Mouse (Mus musculus) lung, embryonic 14.5 days (tissue): ENCODE results near the gene Golga1. TPM values are rescaled to one million over a fixed set of nuclear protein-coding genes. Genes with fewer than 3 reads are reported as not detected.
A peak's percentile ranks its signal among the peaks of the same experiment; 100 is the strongest.

Experiments
- ATAC-seq: fragments of 200-750 bp; cut with Nextera tagmentation; 2 replicates; pipeline ENCODE4 v1.8.0; 2017; ENCODE audit warnings: mild to moderate bottlenecking, moderate TSS enrichment, moderate library complexity; ENCODE audit not compliant: insufficient read depth
- DNase-seq: peaks from one replicate; pipeline ENCODE4 v3.0.0-alpha.2; 2015
- H3K27ac ChIP-seq: fragments of 300-500 bp; sonication (generic); 2 replicates; pipeline ENCODE4 v1.5.1; 2014; ENCODE audit warnings: low read depth, mild to moderate bottlenecking, moderate library complexity
- H3K27me3 ChIP-seq: fragments of 300-500 bp; sonication (generic); 2 replicates; pipeline ENCODE4 v1.6.1; 2014; ENCODE audit warnings: low read length, control low read depth; ENCODE audit not compliant: insufficient read depth
- H3K36me3 ChIP-seq: fragments of 300-500 bp; sonication (generic); 2 replicates; pipeline ENCODE4 v1.6.1; 2014; ENCODE audit warnings: control low read depth; ENCODE audit not compliant: insufficient read depth
- H3K4me1 ChIP-seq: fragments of 300-500 bp; sonication (generic); 2 replicates; pipeline ENCODE4 v1.6.1; 2014; ENCODE audit warnings: antibody characterized with exemption, control low read depth; ENCODE audit not compliant: insufficient read depth
- H3K4me2 ChIP-seq: fragments of 300-500 bp; sonication (generic); 2 replicates; pipeline ENCODE4 v1.6.1; 2014; ENCODE audit warnings: mild to moderate bottlenecking
- H3K4me3 ChIP-seq: fragments of 300-500 bp; sonication (generic); 2 replicates; pipeline ENCODE4 v1.5.1; 2014; ENCODE audit warnings: low read depth, low read length
- H3K9ac ChIP-seq: fragments of 300-500 bp; sonication (generic); 2 replicates; pipeline ENCODE4 v1.6.1; 2014
- H3K9me3 ChIP-seq: fragments of 300-500 bp; sonication (generic); 2 replicates; pipeline ENCODE4 v1.6.1; 2016; ENCODE audit warnings: low read depth, low read length, control low read depth
- CTCF ChIP-seq: IDR thresholded peaks from 2 replicates; pipeline ENCODE4 v1.5.1; 2016; ENCODE audit warnings: antibody characterized with exemption, low read depth
- WGBS: fragments of 180-500 bp; shearing (Covaris S2); extraction: QIAGEN DNeasy Blood & Tissue Kit; methylation state at CpG from one replicate; pipeline ENCODE4 v1.1.7; 2014; 5-methylcytosine and 5-hydroxymethylcytosine counted together
- polyA plus RNA-seq: library from polyadenylated mRNA; unstranded; fragments of >200 nt; fragmentation: Nextera tagmentation; extraction: Ambion mirVana; gene quantifications from 2 replicates; pipeline ENCODE4 v1.2.1, GENCODE M21; 2014

The Golga1 gene
- polyA plus RNA-seq, 1 experiment from 2014 or later: 27.2 TPM

DNA sequence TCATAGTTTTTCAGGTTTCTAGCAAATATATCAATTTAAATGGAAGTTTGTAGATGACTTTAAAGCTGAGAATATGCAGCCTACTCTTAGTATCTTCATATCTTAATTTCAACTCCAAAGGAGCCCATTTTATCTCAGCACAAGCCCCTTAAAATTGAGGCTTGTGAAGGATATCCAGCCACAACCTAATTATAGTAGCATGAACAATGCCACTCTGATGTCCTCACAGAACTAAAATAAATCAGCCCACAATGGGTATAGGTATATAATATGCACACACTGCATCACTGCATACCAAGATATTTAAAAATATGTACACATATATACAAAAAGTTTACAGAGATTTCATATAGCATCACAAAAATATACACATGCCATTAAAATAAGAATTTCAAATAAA is 5.3 kb upstream of the Golga1 start:
- Histone ChIP-seq H3K27ac (no peak overlapping the region), H3K36me3 (no peaks in the 10 kb centered on the region), H3K4me2 (no peak overlapping the region), H3K9ac (no peak overlapping the region), H3K4me3 (no peak overlapping the region), H3K27me3 (no peaks in the 10 kb centered on the region), H3K9me3 (no peaks in the 10 kb centered on the region), H3K4me1 (no peaks in the 10 kb centered on the region)
- DNase-seq (no peak), ATAC-seq (no peak)
- TF ChIP-seq CTCF: no peak

DNA sequence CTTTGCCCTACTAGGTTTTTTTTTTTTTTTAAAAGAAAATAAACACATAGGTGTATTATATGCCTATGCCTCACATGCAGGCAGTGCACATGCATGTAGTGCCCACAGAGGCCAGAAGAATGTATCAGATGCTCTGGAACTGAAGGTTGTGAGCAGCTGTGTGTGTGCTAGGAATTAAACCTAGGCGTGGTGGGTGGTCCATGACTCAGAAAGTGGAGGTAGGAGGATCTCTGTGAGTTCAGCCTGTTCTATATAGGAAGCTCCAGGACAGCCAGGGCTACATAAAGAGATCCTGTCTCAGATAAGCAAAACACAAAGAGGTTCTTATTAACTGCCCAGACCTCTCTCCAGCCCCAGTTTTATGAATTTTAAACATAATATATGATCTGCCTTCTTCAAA is 3.8 kb upstream of the Golga1 start:
- no peak for TF ChIP-seq CTCF
- Histone ChIP-seq H3K27ac (no peak overlapping the region), H3K9ac (no peak overlapping the region), H3K27me3 (no peaks in the 10 kb centered on the region), H3K4me3 (no peak overlapping the region), H3K4me1 (no peaks in the 10 kb centered on the region), H3K36me3 (no peaks in the 10 kb centered on the region), H3K9me3 (no peaks in the 10 kb centered on the region), H3K4me2 (no peak overlapping the region)
- no peak for ATAC-seq
- no peak for DNase-seq
- WGBS: 77% methylated on average over 1 of the region's 1 CpGs

DNA sequence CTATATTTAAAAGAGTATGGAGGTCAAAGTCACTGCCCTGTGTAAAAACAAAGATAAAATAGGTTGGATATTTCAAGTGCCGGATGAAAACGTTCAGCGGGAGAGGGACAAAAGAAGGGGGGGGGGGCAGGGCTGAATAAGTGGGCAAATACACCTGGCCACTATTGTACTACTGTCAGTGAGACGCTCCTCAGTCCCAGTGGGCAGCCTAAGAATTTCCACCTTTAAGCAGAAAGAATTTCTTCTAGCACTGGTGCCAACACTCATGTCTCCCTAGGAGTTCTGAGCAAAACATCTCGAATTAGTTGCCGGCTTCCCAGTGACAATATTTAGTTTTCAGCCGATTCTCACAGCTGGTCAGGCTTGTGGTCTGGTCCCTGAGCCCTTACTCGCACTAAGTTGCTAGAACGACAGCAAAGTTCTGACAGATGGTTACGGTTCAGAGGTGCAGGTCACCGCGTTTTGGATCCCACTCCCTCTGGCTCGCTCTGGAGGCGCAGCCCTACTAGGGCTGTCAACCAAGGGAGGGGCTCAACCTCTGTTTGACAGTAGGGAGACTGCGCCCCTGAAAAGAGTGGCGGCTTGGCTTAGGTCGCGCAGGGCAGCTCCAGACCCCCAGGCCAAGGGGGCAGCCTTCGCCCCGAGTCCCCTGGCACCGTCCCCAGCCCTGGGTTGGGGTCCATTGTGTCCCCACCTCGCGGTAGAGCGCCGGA is 498 bp downstream of the Golga1 start:
- H3K36me3 ChIP-seq: peaks cover 24% of the 10 kb centered on the region; the same call in 1 of the 2 replicates
- WGBS: 1% methylated on average over 25 of the region's 25 CpGs
- no peaks in the 10 kb centered on the region for H3K9me3 ChIP-seq
- H3K4me2 ChIP-seq: peak overlapping the region; percentile 83
- TF ChIP-seq CTCF: no peak; the same call in 1 of the 2 replicates
- peak overlapping the region; percentile 92 for H3K9ac ChIP-seq
- H3K4me1 ChIP-seq: no peaks in the 10 kb centered on the region
- no peaks in the 10 kb centered on the region for H3K27me3 ChIP-seq
- peak overlapping the region; percentile 90 for H3K4me3 ChIP-seq
- H3K27ac ChIP-seq: peak overlapping the region; percentile 93
- DNase-seq: peak; percentile 27
- ATAC-seq: peak; percentile 86

DNA sequence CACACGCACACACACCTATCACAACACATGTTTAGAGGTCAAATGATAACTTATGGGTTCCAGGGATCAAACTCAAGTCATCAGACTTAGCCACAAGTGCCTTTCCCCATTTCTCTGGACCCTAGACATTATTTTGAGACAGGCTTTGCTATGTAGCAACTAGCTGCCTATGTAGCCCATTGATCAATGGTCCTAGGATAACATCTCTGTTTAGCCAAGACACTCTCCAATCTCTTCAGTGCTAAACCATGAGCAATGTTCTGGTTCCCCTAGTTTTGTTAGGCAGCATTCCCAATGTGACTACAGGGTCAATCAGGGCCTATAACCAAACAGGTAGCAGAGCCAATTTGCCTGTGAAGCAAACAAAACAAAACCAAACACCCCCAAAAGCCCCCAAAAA is 16.8 kb downstream of the Golga1 start:
- Histone ChIP-seq H3K4me1 (no peaks in the 10 kb centered on the region), H3K4me3 (no peak overlapping the region), H3K9ac (no peak overlapping the region), H3K27me3 (no peaks in the 10 kb centered on the region), H3K4me2 (no peak overlapping the region), H3K27ac (no peak overlapping the region), H3K36me3 (peaks cover 67% of the 10 kb centered on the region), H3K9me3 (no peaks in the 10 kb centered on the region)
- 93% methylated on average over 1 of the region's 1 CpGs for WGBS
- no peak for ATAC-seq
- no peak for DNase-seq
- TF ChIP-seq CTCF: no peak

DNA sequence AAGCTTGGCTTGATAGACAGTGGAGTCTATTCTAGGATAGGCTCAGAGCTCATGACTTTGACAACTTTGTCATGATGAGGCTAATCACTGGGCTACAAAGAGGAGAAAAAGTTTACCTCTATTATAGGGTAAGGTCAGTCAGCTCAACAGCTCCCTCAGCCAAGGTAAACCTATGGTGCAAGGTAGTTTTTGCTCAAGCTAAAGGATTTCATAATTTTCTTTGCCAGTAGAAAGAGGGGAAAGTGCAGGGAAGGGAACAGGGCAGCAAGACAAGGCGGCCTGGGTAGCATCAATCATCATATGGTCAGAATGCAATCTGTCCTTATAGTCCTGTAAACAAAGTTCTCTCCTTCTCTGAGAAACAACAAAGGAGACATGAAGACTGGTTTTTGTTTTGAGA is 25.1 kb downstream of the Golga1 start:
- H3K4me2 ChIP-seq: no peak overlapping the region
- H3K9me3 ChIP-seq: no peaks in the 10 kb centered on the region
- no peak overlapping the region for H3K9ac ChIP-seq
- no peaks in the 10 kb centered on the region for H3K27me3 ChIP-seq
- DNase-seq (no peak), ATAC-seq (no peak)
- no peak overlapping the region for H3K27ac ChIP-seq
- H3K4me3 ChIP-seq: no peak overlapping the region
- peaks cover 74% of the 10 kb centered on the region for H3K36me3 ChIP-seq
- no peak for TF ChIP-seq CTCF
- WGBS: 87% methylated on average over 1 of the region's 1 CpGs
- no peaks in the 10 kb centered on the region for H3K4me1 ChIP-seq

DNA sequence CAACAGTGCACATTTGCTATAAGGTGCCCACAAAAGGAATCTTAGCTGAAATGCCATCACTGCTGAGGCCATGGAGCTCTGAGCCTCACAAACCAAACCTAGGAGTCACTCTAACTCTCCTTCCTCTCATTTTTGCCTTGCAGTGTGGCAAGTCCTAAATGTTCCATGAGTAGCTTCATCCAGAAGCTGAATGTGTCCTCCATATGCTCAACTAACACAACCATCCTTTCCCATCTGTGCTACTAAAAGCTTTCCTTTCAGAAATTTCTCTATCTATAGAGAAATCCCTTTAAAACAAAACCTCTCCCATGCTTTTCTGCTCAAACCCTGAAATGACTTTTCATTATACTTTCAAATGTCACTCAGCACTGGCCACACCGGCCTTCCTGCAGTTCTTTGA is 33.7 kb downstream of the Golga1 start:
- no peaks in the 10 kb centered on the region for H3K4me1 ChIP-seq
- 96% methylated on average over 1 of the region's 1 CpGs for WGBS
- no peak overlapping the region for H3K4me3 ChIP-seq
- no peak for TF ChIP-seq CTCF
- no peaks in the 10 kb centered on the region for H3K27me3 ChIP-seq
- H3K9ac ChIP-seq: no peak overlapping the region
- peaks cover 75% of the 10 kb centered on the region for H3K36me3 ChIP-seq
- no peak overlapping the region for H3K27ac ChIP-seq
- H3K4me2 ChIP-seq: no peak overlapping the region
- DNase-seq: no peak
- no peaks in the 10 kb centered on the region for H3K9me3 ChIP-seq
- no peak for ATAC-seq

DNA sequence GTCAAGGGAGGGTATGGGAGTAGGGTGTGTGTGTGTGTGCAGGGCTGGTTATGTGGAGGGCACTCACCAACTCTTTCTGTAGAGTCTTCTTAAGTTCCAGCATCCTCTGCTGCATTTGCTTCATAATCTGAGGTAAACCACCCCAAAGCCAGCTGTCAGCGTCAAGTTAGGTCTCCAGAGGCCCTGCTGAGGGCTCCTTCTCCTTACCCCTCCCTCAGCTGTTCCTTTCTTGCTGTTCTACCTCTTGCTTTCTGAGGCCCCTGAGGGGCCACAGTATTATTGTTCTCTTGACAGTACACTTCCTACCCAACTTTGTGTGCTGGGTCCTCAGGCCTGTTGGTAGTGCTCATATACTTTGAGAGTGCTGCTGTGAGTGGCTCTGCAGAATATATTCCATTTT is 45.3 kb downstream of the Golga1 start:
- Histone ChIP-seq H3K9ac (no peak overlapping the region), H3K9me3 (no peaks in the 10 kb centered on the region), H3K4me3 (no peak overlapping the region), H3K27ac (no peak overlapping the region), H3K4me2 (no peak overlapping the region), H3K4me1 (no peaks in the 10 kb centered on the region), H3K27me3 (no peaks in the 10 kb centered on the region), H3K36me3 (peaks cover 83% of the 10 kb centered on the region)
- no peak for ATAC-seq
- 77% methylated on average over 1 of the region's 1 CpGs for WGBS
- no peak for DNase-seq
- no peak for TF ChIP-seq CTCF

DNA sequence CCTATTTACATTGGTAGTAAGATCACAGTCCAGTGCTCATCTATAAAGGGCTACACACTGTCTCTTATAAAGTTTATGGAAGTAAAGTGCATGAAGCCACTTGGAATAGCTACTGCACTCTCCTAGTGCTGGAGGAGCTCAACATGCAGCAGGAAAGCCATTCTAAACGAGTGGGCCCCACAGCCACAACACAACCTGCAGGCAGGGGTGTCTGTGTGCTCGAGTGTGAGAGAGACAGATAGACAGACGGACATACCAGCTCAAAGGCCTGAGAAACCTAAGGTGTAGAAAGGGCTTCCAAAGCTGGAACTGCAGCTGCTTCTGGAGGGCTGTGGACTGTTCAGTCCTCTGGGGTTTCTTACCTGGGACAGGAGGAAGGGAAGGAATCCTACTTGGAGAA is 48.8 kb downstream of the Golga1 start:
- H3K4me3 ChIP-seq: no peak overlapping the region
- H3K27ac ChIP-seq: no peak overlapping the region
- DNase-seq (no peak), ATAC-seq (no peak)
- H3K4me2 ChIP-seq: no peak overlapping the region
- H3K27me3 ChIP-seq: no peaks in the 10 kb centered on the region
- H3K4me1 ChIP-seq: no peaks in the 10 kb centered on the region
- no peak for TF ChIP-seq CTCF
- H3K9ac ChIP-seq: no peak overlapping the region
- peaks cover 87% of the 10 kb centered on the region for H3K36me3 ChIP-seq
- no peaks in the 10 kb centered on the region for H3K9me3 ChIP-seq
- WGBS: 68% methylated on average over 3 of the region's 3 CpGs
